Mouse (Mus musculus) kidney, embryonic 16.5 days (tissue): ENCODE data around the gene Eno3. TPM values are rescaled to one million over a fixed set of nuclear protein-coding genes. Genes with fewer than 3 reads are reported as not detected.

Source experiments
- ATAC-seq: fragments of 200-750 bp; cut with Nextera tagmentation; 2 replicates; pipeline ENCODE4 v1.8.0; 2017; ENCODE audit warnings: moderate TSS enrichment; ENCODE audit not compliant: low FRiP score, low TSS enrichment
- H3K27ac ChIP-seq: fragments of 300-500 bp; sonication (generic); 2 replicates; pipeline ENCODE4 v1.5.1; 2014; ENCODE audit warnings: low read length
- H3K27me3 ChIP-seq: fragments of 300-500 bp; sonication (generic); 2 replicates; pipeline ENCODE4 v1.6.1; 2014; ENCODE audit warnings: low read length, control low read depth, mixed read lengths; ENCODE audit not compliant: insufficient read depth
- H3K36me3 ChIP-seq: fragments of 300-500 bp; sonication (generic); 2 replicates; pipeline ENCODE4 v1.6.1; 2014; ENCODE audit warnings: low read length, control low read depth, mixed read lengths; ENCODE audit not compliant: insufficient read depth
- H3K4me1 ChIP-seq: fragments of 300-500 bp; sonication (generic); 2 replicates; pipeline ENCODE4 v1.6.1; 2014; ENCODE audit warnings: low read length, control low read depth, mixed read lengths; ENCODE audit not compliant: insufficient read depth
- H3K4me2 ChIP-seq: fragments of 300-500 bp; sonication (generic); replicated peaks from 2 replicates; pipeline ENCODE4 v1.6.1; 2014; ENCODE audit warnings: low read depth, low read length
- H3K4me3 ChIP-seq: fragments of 300-500 bp; sonication (generic); 2 replicates; pipeline ENCODE4 v1.5.1; 2014; ENCODE audit warnings: mild to moderate bottlenecking, low read length
- H3K9ac ChIP-seq: fragments of 300-500 bp; sonication (generic); replicated peaks from 2 replicates; pipeline ENCODE4 v1.6.1; 2014; ENCODE audit warnings: low read length
- H3K9me3 ChIP-seq: fragments of 300-500 bp; sonication (generic); 2 replicates; pipeline ENCODE4 v1.6.1; 2016; ENCODE audit warnings: low read length, control low read depth
- WGBS: fragments of 180-500 bp; shearing (Covaris S2); extraction: QIAGEN DNeasy Blood & Tissue Kit; methylation state at CpG from one replicate; pipeline ENCODE4 v1.1.7; 2014; 5-methylcytosine and 5-hydroxymethylcytosine counted together
- polyA plus RNA-seq: library from polyadenylated mRNA; unstranded; fragments of >200 nt; fragmentation: Nextera tagmentation; extraction: Ambion mirVana; gene quantifications from 2 replicates; pipeline ENCODE4 v1.2.1, GENCODE M21; 2015

Eno3 gene
- polyA plus RNA-seq, 1 experiment from 2014 or later = 28.0 TPM

GRCm38 (mm10) chr11:70678092-70678491, 21.1 kb downstream of the Eno3 start:
- peaks cover 5% of the 10 kb centered on the region for H3K4me1 ChIP-seq
- no peak for ATAC-seq
- no peak overlapping the region for H3K9ac ChIP-seq
- H3K36me3 ChIP-seq = peaks cover 27% of the 10 kb centered on the region
- no peaks in the 10 kb centered on the region for H3K9me3 ChIP-seq
- no peak overlapping the region for H3K27ac ChIP-seq
- H3K27me3 ChIP-seq = no peaks in the 10 kb centered on the region
- H3K4me2 ChIP-seq = no peak overlapping the region
- no peak overlapping the region for H3K4me3 ChIP-seq
- 82% methylated on average over 9 of the region's 9 CpGs for WGBS

- H3K36me3 ChIP-seq = peaks cover 29% of the 10 kb centered on the region
- H3K4me3 ChIP-seq = no peak overlapping the region
- no peak overlapping the region for H3K9ac ChIP-seq
- no peaks in the 10 kb centered on the region for H3K9me3 ChIP-seq
- no peak for ATAC-seq
- no peaks in the 10 kb centered on the region for H3K27me3 ChIP-seq
- no peak overlapping the region for H3K27ac ChIP-seq
- H3K4me1 ChIP-seq = peaks cover 5% of the 10 kb centered on the region
- 61% methylated on average over 2 of the region's 2 CpGs for WGBS
- H3K4me2 ChIP-seq = no peak overlapping the region
These were observed 21.6 kb downstream of the Eno3 start for GRCm38 (mm10) chr11:70678576-70678975.

GRCm38 (mm10) chr11:70679361-70679760, 22.4 kb downstream of the Eno3 start:
- Histone ChIP-seq H3K36me3 (peaks cover 26% of the 10 kb centered on the region), H3K4me3 (no peak overlapping the region), H3K27me3 (no peaks in the 10 kb centered on the region), H3K9me3 (no peaks in the 10 kb centered on the region), H3K27ac (no peak overlapping the region), H3K4me2 (no peak overlapping the region), H3K4me1 (peaks cover 5% of the 10 kb centered on the region), H3K9ac (no peak overlapping the region)
- WGBS = 94% methylated on average over 8 of the region's 8 CpGs
- ATAC-seq = no peak

GRCm38 (mm10) chr11:70679894-70680293, 22.9 kb downstream of the Eno3 start:
- no peaks in the 10 kb centered on the region for H3K9me3 ChIP-seq
- H3K4me1 ChIP-seq = peaks cover 5% of the 10 kb centered on the region
- no peaks in the 10 kb centered on the region for H3K27me3 ChIP-seq
- H3K4me2 ChIP-seq = no peak overlapping the region
- no peak overlapping the region for H3K9ac ChIP-seq
- no peak overlapping the region for H3K4me3 ChIP-seq
- H3K27ac ChIP-seq = no peak overlapping the region
- peaks cover 22% of the 10 kb centered on the region; the same call in 1 of the 2 replicates for H3K36me3 ChIP-seq
- WGBS = 91% methylated on average over 8 of the region's 8 CpGs
- ATAC-seq = no peak

GRCm38 (mm10) chr11:70681170-70681569, 24.2 kb downstream of the Eno3 start:
- Histone ChIP-seq H3K4me3 (no peak overlapping the region), H3K4me2 (no peak overlapping the region), H3K27ac (no peak overlapping the region), H3K4me1 (peaks cover 5% of the 10 kb centered on the region), H3K27me3 (no peaks in the 10 kb centered on the region), H3K9me3 (no peaks in the 10 kb centered on the region), H3K9ac (no peak overlapping the region), H3K36me3 (peaks cover 24% of the 10 kb centered on the region; the same call in 1 of the 2 replicates)
- ATAC-seq = no peak
- 58% methylated on average over 12 of the region's 12 CpGs for WGBS

GRCm38 (mm10) chr11:70681897-70682581, 25.0 kb downstream of the Eno3 start:
- no peak overlapping the region for H3K4me3 ChIP-seq
- WGBS = 30% methylated on average over 11 of the region's 11 CpGs

GRCm38 (mm10) chr11:70683640-70684039, 26.6 kb downstream of the Eno3 start:
- H3K4me2 ChIP-seq = no peak overlapping the region
- H3K27me3 ChIP-seq = no peaks in the 10 kb centered on the region
- H3K9ac ChIP-seq = no peak overlapping the region
- H3K9me3 ChIP-seq = no peaks in the 10 kb centered on the region
- no peak overlapping the region for H3K4me3 ChIP-seq
- H3K36me3 ChIP-seq = peaks cover 24% of the 10 kb centered on the region; the same call in 1 of the 2 replicates
- ATAC-seq = no peak
- peaks cover 20% of the 10 kb centered on the region for H3K4me1 ChIP-seq
- no peak overlapping the region for H3K27ac ChIP-seq
- WGBS = 89% methylated on average over 5 of the region's 5 CpGs

More at GRCm38 (mm10) chr11:70681897-70682581, 25.0 kb downstream of the Eno3 start:
- H3K36me3 ChIP-seq = peaks cover 24% of the 10 kb centered on the region; the same call in 1 of the 2 replicates
- peaks cover 12% of the 10 kb centered on the region for H3K4me1 ChIP-seq
- H3K4me2 ChIP-seq = no peak overlapping the region
- H3K9ac ChIP-seq = no peak overlapping the region
- H3K9me3 ChIP-seq = no peaks in the 10 kb centered on the region
- H3K27me3 ChIP-seq = no peaks in the 10 kb centered on the region
- ATAC-seq = 0 out of 2 replicates have a peak, but pooled peaks have one; percentile 47
- H3K27ac ChIP-seq = 0 out of 2 replicates have a peak overlapping the region, but pooled peaks have one; percentile 3

- Histone ChIP-seq H3K4me2 (peak overlapping the region; percentile 85), H3K4me1 (peaks cover 23% of the 10 kb centered on the region), H3K27ac (peak overlapping the region; percentile 90), H3K27me3 (no peaks in the 10 kb centered on the region), H3K4me3 (peak overlapping the region; percentile 85), H3K36me3 (peaks cover 11% of the 10 kb centered on the region; the same call in 1 of the 2 replicates), H3K9ac (peak overlapping the region; percentile 86), H3K9me3 (no peaks in the 10 kb centered on the region)
- 1% methylated on average over 16 of the region's 16 CpGs for WGBS
- ATAC-seq = peak; percentile 58
These were observed 30.0 kb downstream of the Eno3 start for GRCm38 (mm10) chr11:70686901-70687566.

GRCm38 (mm10) chr11:70687601-70688199, 30.7 kb downstream of the Eno3 start, which contains the start of gene Camta2:
TSS of gene Camta2 (minus strand) at chr11:70688105.
- H3K27ac ChIP-seq = peak within 1 kb of the TSS; percentile 90
- peaks cover 19% of the 10 kb centered on the region for H3K4me1 ChIP-seq
- WGBS = under 1% methylated on average over 55 of the region's 55 CpGs
- peak within 1 kb of the TSS; percentile 86 for H3K9ac ChIP-seq
- peak; percentile 91 for ATAC-seq
- no peaks in the 10 kb centered on the region for H3K27me3 ChIP-seq
- peak within 1 kb of the TSS; percentile 85 for H3K4me2 ChIP-seq
- H3K36me3 ChIP-seq = peaks cover 11% of the 10 kb centered on the region; the same call in 1 of the 2 replicates
- peak within 1 kb of the TSS; percentile 85 for H3K4me3 ChIP-seq
- H3K9me3 ChIP-seq = no peaks in the 10 kb centered on the region
